Mouse (Mus musculus) layer of hippocampus, postnatal 14 days (tissue): ENCODE data around the gene Olfr1180. TPM values are rescaled to one million over a fixed set of nuclear protein-coding genes. Genes with fewer than 3 reads are reported as not detected.
"Not testable (repeated sequence)": the region's sequence is repeated elsewhere in the genome, so short reads cannot be mapped to it uniquely, and the experiment has no call there.

Experiments
- DNase-seq, 2 experiments: peaks; one replicate each; pipeline ENCODE4 v3.0.0; 2021 to 2022; ENCODE audit warnings: low spot score in 2 of 2, mixed read lengths in 1 of 2
- long read RNA-seq, 2 experiments: library from polyadenylated mRNA; stranded (forward); transcript quantifications; one replicate each; pipeline ENCODE4 v2.0.0; 2021
- total RNA-seq, 2 experiments: library from RNA; stranded (reverse); gene quantifications; 2 replicates each; pipeline ENCODE4 v1.2.3; 2021

Gene Olfr1180
- not detected for total RNA-seq
- long read RNA-seq, experiment 1: 0 reads
- long read RNA-seq, experiment 2: 0 reads

- DNase-seq: no peak
Observed at GRCm38 (mm10) chr2:88419051-88419450, at the start of gene Olfr1180. Olfr1180 (minus strand) TSS chr2:88419151.

- DNase-seq: not testable (repeated sequence)
Observed at GRCm38 (mm10) chr2:88454567-88454966, 35.6 kb upstream of the Olfr1180 start, which contains the start of gene Olfr1183. Olfr1183 (plus strand) TSS chr2:88454867.

- DNase-seq: no peak
Observed at GRCm38 (mm10) chr2:88449031-88449430, 30.1 kb upstream of the Olfr1180 start, which contains the start of gene Gm13757. Gm13757 (minus strand) TSS chr2:88449131.

- no peak for DNase-seq
Observed at GRCm38 (mm10) chr2:88426071-88426470, 7.1 kb upstream of the Olfr1180 start, which contains the start of gene Olfr1181. Olfr1181 (minus strand) TSS chr2:88426171.

GRCm38 (mm10) chr2:88406353-88406752 lies 12.6 kb downstream of the Olfr1180 start, which contains the start of gene Olfr1179:
Olfr1179 (minus strand) TSS chr2:88406453.
- DNase-seq: no peak

- DNase-seq: no peak
Observed at GRCm38 (mm10) chr2:88386762-88387161, 32.2 kb downstream of the Olfr1180 start, which contains the start of gene Olfr1178. Olfr1178 (plus strand) TSS chr2:88387062.

Other genes with a start within 250 kb of the Olfr1180 start
- gene Olfr1168, start 237.3 kb downstream of the Olfr1180 start, total RNA-seq: not detected
- gene Olfr1170, start 190.8 kb downstream of the Olfr1180 start, total RNA-seq: not detected
- gene Olfr1173, start 139.3 kb downstream of the Olfr1180 start, total RNA-seq: not detected
- gene Olfr1174-ps, start 104.0 kb downstream of the Olfr1180 start, total RNA-seq: not detected
- not detected for gene Olfr1175-ps, start 91.9 kb downstream of the Olfr1180 start, total RNA-seq
- gene Olfr1176, start 82.4 kb downstream of the Olfr1180 start, total RNA-seq: not detected
- gene Olfr1177-ps, start 72.7 kb downstream of the Olfr1180 start, total RNA-seq: not detected
- gene Olfr1178, start 32.1 kb downstream of the Olfr1180 start, total RNA-seq: not detected
- not detected for gene Olfr1179, start 12.7 kb downstream of the Olfr1180 start, total RNA-seq
- not detected for gene Olfr1181, start 7.0 kb upstream of the Olfr1180 start, total RNA-seq
- gene Gm13757, start 30.0 kb upstream of the Olfr1180 start, total RNA-seq: not detected
- not detected for gene Olfr1183, start 35.7 kb upstream of the Olfr1180 start, total RNA-seq
- not detected for gene Olfr1184, start 64.4 kb upstream of the Olfr1180 start, total RNA-seq
- not detected for gene Olfr1185-ps1, start 74.2 kb upstream of the Olfr1180 start, total RNA-seq
- gene Olfr1186, start 99.4 kb upstream of the Olfr1180 start, total RNA-seq: not detected
- not detected for gene Olfr1188, start 137.8 kb upstream of the Olfr1180 start, total RNA-seq
- gene Olfr1189, start 167.3 kb upstream of the Olfr1180 start, total RNA-seq: not detected
- gene Olfr1191-ps1, start 221.4 kb upstream of the Olfr1180 start, total RNA-seq: under 1 TPM in 1 of 2 experiments, not detected in 1; 0.07 TPM
- gene Olfr1192-ps1, start 229.4 kb upstream of the Olfr1180 start, total RNA-seq: not detected